Mouse (Mus musculus): Measurements from ENCODE around the gene 9530068E07Rik.
"Not testable (repeated sequence)": the region's sequence is repeated elsewhere in the genome, so short reads cannot be mapped to it uniquely, and the experiment has no call there.

The 9530068E07Rik gene

GRCm38 (mm10) chr11:52373841-52374240, 22.4 kb upstream of the 9530068E07Rik start:
- DNase-seq (ENCODE audit: low spot score in 2 of 2), result no peak

- peak; percentile 29 to 59 for DNase-seq (ENCODE audit: low spot score in 2 of 2)
Measured at GRCm38 (mm10) chr11:52374340-52374739, 21.9 kb upstream of the 9530068E07Rik start.

GRCm38 (mm10) chr11:52377579-52377978, 18.6 kb upstream of the 9530068E07Rik start:
- no peak for DNase-seq (ENCODE audit: low spot score in 2 of 2)

- DNase-seq (ENCODE audit: low spot score in 2 of 2), result no peak
Measured at GRCm38 (mm10) chr11:52379241-52379640, 17.0 kb upstream of the 9530068E07Rik start.

- DNase-seq (ENCODE audit: low spot score in 2 of 2), result no peak
Measured at GRCm38 (mm10) chr11:52383741-52384140, 12.5 kb upstream of the 9530068E07Rik start.

GRCm38 (mm10) chr11:52384667-52385066, 11.6 kb upstream of the 9530068E07Rik start:
- no peak for DNase-seq (ENCODE audit: low spot score in 2 of 2)

- no peak for DNase-seq (ENCODE audit: low spot score in 2 of 2)
Measured at GRCm38 (mm10) chr11:52386892-52387291, 9.3 kb upstream of the 9530068E07Rik start.

GRCm38 (mm10) chr11:52388150-52388549, 8.1 kb upstream of the 9530068E07Rik start:
- DNase-seq (ENCODE audit: low spot score in 2 of 2), result no peak

- DNase-seq (ENCODE audit: low spot score in 2 of 2), result not testable (repeated sequence)
Measured at GRCm38 (mm10) chr11:52388979-52389378, 7.2 kb upstream of the 9530068E07Rik start.

- DNase-seq (ENCODE audit: low spot score in 2 of 2), result no peak
Measured at GRCm38 (mm10) chr11:52389933-52390332, 6.3 kb upstream of the 9530068E07Rik start.

GRCm38 (mm10) chr11:52394494-52394893, 1.7 kb upstream of the 9530068E07Rik start:
- no peak for DNase-seq (ENCODE audit: low spot score in 2 of 2)

GRCm38 (mm10) chr11:52395343-52395742, 885 bp upstream of the 9530068E07Rik start:
- DNase-seq (ENCODE audit: low spot score in 2 of 2), result no peak

GRCm38 (mm10) chr11:52396597-52397188, 465 bp downstream of the 9530068E07Rik start:
- DNase-seq (ENCODE audit: low spot score in 2 of 2), result peak in 1 of 2 experiments; percentile 28

- DNase-seq (ENCODE audit: low spot score in 2 of 2), result peak in 1 of 2 experiments; percentile 16
Measured at GRCm38 (mm10) chr11:52397385-52397987, 1.3 kb downstream of the 9530068E07Rik start.

GRCm38 (mm10) chr11:52401476-52401875, 5.2 kb downstream of the 9530068E07Rik start:
- DNase-seq (ENCODE audit: low spot score in 2 of 2), result no peak

GRCm38 (mm10) chr11:52402566-52402965, 6.3 kb downstream of the 9530068E07Rik start:
- DNase-seq (ENCODE audit: low spot score in 2 of 2), result no peak

GRCm38 (mm10) chr11:52404209-52404608, 8.0 kb downstream of the 9530068E07Rik start:
- no peak for DNase-seq (ENCODE audit: low spot score in 2 of 2)

GRCm38 (mm10) chr11:52405196-52405688, 9.0 kb downstream of the 9530068E07Rik start:
- no peak for DNase-seq (ENCODE audit: low spot score in 2 of 2)

GRCm38 (mm10) chr11:52409316-52409715, 13.1 kb downstream of the 9530068E07Rik start:
- DNase-seq (ENCODE audit: low spot score in 2 of 2), result no peak

- DNase-seq (ENCODE audit: low spot score in 2 of 2), result no peak
Measured at GRCm38 (mm10) chr11:52418358-52418757, 22.1 kb downstream of the 9530068E07Rik start.

GRCm38 (mm10) chr11:52419246-52419645, 23.0 kb downstream of the 9530068E07Rik start:
- DNase-seq (ENCODE audit: low spot score in 2 of 2), result no peak

- no peak for DNase-seq (ENCODE audit: low spot score in 2 of 2)
Measured at GRCm38 (mm10) chr11:52419861-52420260, 23.6 kb downstream of the 9530068E07Rik start.

- DNase-seq (ENCODE audit: low spot score in 2 of 2), result no peak
Measured at GRCm38 (mm10) chr11:52420296-52421052, 24.2 kb downstream of the 9530068E07Rik start.

Measured in spleen, postnatal 14 days (tissue).